Mouse (Mus musculus) bone marrow, adult 2 months (tissue): ENCODE measurements around the gene Skp2.

Experiments
- CTCF ChIP-seq: fragments of 200-500 bp; IDR thresholded peaks from 2 replicates; pipeline ENCODE4 v1.5.1; 2011; ENCODE audit warnings: low read length, control low read depth; ENCODE audit not compliant: control insufficient read depth, insufficient read depth
- POLR2A ChIP-seq: fragments of 200-500 bp; IDR thresholded peaks from 2 replicates; pipeline ENCODE4 v1.6.1; 2011; ENCODE audit warnings: low read depth, mild to moderate bottlenecking, control low read depth, low read length, borderline replicate concordance; ENCODE audit not compliant: control insufficient read depth

GRCm38 (mm10) chr15:9110526-9111347 is 44.5 kb downstream of the Skp2 start:
- TF ChIP-seq POLR2A (no peak), CTCF (no peak)
